Mouse (Mus musculus) E14TG2a.4 (cell line): ENCODE results near the gene Mcam.

Experiments used
- H3K27me3 ChIP-seq: 2 replicates; pipeline ENCODE4 v1.6.1; 2014; ENCODE audit warnings: low read length, control low read depth; ENCODE audit not compliant: insufficient read depth
- H3K36me3 ChIP-seq: 2 replicates; pipeline ENCODE4 v1.6.1; 2014; ENCODE audit warnings: low read length, control low read depth; ENCODE audit not compliant: insufficient read depth
- H3K4me1 ChIP-seq: replicated peaks from 2 replicates; pipeline ENCODE4 v1.6.1; 2014; ENCODE audit warnings: low read depth, low read length, control low read depth
- H3K4me3 ChIP-seq: replicated peaks from 2 replicates; pipeline ENCODE4 v1.5.1; 2014; ENCODE audit warnings: mild to moderate bottlenecking, low read length
- H3K9me3 ChIP-seq: 2 replicates; pipeline ENCODE4 v1.6.1; 2014; ENCODE audit warnings: low read length, control low read depth
- CTCF ChIP-seq: conservative IDR thresholded peaks from 2 replicates; pipeline ENCODE4 v1.5.1; 2014; ENCODE audit warnings: low read length
- NANOG ChIP-seq: IDR thresholded peaks from 2 replicates; pipeline ENCODE4 v1.6.1; 2014; ENCODE audit warnings: borderline replicate concordance, low read length, mixed read lengths
- POU5F1 ChIP-seq: IDR thresholded peaks from 2 replicates; pipeline ENCODE4 v1.6.1; 2014; ENCODE audit warnings: low read length, borderline replicate concordance

Gene Mcam

DNA sequence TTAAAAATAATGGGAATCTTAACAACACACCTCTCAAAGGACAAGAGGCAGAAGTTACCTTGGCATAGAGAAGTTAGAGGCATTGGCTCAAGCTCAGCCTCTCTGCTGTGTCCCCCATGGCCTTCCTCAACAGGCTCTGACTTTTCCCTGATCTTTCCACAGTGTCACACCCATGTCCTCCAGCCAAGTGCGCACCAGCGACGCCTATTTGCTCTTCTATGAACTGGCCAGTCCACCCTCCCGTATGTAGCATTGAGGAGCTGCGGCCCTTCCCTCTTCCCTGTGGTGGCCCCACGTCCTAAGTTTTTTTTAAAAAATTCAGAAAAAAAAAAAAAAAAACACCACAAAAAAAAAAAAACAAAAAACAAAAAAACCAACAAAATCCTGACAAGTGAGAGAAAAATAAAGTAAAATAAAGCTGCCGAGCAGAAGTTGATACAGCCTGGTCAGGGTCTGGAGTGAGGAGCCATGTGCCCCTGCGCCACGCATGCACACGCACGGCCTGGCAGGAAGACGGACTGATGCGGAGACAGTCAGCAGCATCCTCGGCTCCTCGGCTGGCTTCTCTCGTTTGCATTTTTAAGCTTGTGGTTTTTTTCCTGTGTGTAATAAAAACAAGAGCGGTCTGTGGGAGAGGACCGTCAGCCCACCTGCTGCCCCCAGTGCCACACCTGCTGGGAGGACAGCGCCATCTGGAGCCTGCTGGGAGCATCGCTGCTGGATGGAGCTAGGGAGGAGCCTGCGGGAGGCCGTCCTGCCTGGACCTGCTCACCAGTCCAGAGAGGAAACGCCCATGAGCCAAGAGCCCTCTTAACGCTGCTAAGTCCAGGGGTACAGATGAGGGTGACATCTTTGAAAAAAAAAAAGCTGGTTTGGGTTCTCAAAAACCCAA, 40.4 kb upstream of the Mcam start:
- no peak overlapping the region for H3K4me3 ChIP-seq
- H3K36me3 ChIP-seq = peaks cover 34% of the 10 kb centered on the region
- TF ChIP-seq CTCF = peak; percentile 86
- TF ChIP-seq POU5F1 = no peak
- H3K4me1 ChIP-seq = peaks cover 64% of the 10 kb centered on the region
- 0 out of 2 replicates have a peak, but pooled peaks cover 6% of the 10 kb centered on the region for H3K27me3 ChIP-seq
- no peaks in the 10 kb centered on the region for H3K9me3 ChIP-seq

DNA sequence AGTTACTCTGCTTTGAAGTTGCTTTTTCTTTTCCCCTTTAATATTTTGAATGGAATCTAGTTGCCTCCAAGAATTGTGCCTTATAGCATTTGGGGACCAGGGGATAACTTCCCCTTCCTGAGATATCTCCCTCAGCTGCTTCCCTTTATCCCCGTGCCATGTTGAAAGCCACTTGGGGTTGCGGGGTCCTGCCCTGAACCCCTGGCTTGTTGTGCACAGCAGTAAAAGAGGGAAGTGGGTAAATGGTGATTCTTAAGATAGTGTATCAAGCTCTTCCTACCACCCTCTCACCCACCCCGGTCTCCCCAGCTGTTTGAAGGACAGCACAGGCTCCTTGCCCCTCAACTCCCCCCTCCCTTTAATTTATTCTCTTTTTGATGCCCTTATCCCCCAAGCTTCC, 39.5 kb upstream of the Mcam start:
- H3K4me1 ChIP-seq = peaks cover 56% of the 10 kb centered on the region
- TF ChIP-seq POU5F1 (no peak), CTCF (no peak), NANOG (no peak)
- H3K36me3 ChIP-seq = peaks cover 34% of the 10 kb centered on the region
- no peaks in the 10 kb centered on the region for H3K27me3 ChIP-seq
- no peak overlapping the region for H3K4me3 ChIP-seq
- no peaks in the 10 kb centered on the region for H3K9me3 ChIP-seq

DNA sequence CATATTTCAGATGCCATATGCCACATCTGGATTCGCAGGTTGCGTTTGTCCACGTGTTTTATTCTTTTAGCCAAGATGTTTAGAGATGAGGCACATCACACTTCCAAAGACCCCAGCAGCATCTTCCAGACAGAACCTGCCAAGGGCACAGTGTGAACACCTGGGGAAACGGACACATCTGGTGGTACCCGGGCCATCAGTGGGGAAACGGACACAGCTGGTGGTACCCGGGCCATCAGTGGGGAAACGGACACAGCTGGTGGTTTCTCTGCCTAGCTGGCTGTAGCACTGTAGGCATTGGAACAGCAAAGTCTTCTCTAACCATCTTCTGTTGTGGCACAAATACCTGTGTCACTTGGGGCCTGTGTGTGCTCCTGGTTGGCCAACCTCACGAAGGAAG, 38.5 kb upstream of the Mcam start:
- TF ChIP-seq NANOG (no peak), CTCF (no peak), POU5F1 (no peak)
- H3K9me3 ChIP-seq = no peaks in the 10 kb centered on the region

DNA sequence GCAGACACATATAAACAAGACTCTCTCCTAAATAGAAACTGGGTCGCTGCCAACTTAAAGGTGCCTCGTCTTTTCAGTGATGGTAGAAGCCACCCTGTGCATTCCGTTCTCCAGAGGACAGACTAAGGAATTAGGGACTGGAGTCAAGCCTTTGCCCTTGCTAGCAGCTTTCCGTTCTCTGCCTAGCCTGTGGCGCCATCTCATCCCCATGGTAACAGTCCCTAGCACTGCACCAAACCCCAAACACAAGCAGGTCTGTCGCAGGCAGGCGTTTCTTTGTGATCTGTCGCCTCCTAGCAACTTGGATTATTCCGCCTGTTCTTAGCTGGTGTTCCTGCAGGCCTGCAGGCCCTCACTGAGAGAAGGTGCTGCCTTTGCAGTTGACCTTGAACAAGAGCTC, 37.7 kb upstream of the Mcam start:
- H3K9me3 ChIP-seq = no peaks in the 10 kb centered on the region
- peaks cover 51% of the 10 kb centered on the region for H3K4me1 ChIP-seq
- peaks cover 25% of the 10 kb centered on the region for H3K36me3 ChIP-seq
- TF ChIP-seq POU5F1 = no peak
- no peak for TF ChIP-seq NANOG
- no peaks in the 10 kb centered on the region for H3K27me3 ChIP-seq
- no peak overlapping the region for H3K4me3 ChIP-seq

More for the DNA sequence above, 38.5 kb upstream of the Mcam start:
- no peak overlapping the region for H3K4me3 ChIP-seq
- H3K36me3 ChIP-seq = peaks cover 33% of the 10 kb centered on the region
- H3K27me3 ChIP-seq = no peaks in the 10 kb centered on the region
- peaks cover 51% of the 10 kb centered on the region for H3K4me1 ChIP-seq

DNA sequence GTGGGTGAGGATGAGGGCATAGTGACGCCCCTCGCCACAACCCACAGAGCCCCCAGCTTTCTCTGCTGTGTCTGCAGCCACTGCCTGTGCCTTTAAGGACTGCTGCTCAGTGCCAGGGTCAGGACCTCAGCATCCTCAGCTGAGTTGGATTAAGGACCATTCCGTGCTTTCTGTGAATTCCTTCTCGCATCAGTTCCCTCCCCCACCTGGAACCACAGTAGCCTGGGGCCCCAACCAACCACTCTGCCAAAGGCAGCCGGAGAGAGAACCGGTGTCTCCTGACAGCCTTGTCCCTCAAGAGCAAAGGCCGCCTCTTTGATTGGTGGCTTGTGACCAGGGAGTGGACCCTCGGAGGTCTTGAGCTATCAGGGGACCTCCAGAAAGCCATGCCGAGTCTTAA, 32.8 kb upstream of the Mcam start, which contains the start of gene Mfrp:
Gene Mfrp (plus strand): TSS at position 240 of the 400 bp plus-strand sequence.
- Histone ChIP-seq H3K4me1 (peaks cover 37% of the 10 kb centered on the region), H3K27me3 (no peaks in the 10 kb centered on the region), H3K9me3 (no peaks in the 10 kb centered on the region), H3K4me3 (no peak within 1 kb of the TSS; the same call in 1 of the 2 replicates), H3K36me3 (peaks cover 23% of the 10 kb centered on the region)
- TF ChIP-seq CTCF (no peak), POU5F1 (no peak), NANOG (no peak)

DNA sequence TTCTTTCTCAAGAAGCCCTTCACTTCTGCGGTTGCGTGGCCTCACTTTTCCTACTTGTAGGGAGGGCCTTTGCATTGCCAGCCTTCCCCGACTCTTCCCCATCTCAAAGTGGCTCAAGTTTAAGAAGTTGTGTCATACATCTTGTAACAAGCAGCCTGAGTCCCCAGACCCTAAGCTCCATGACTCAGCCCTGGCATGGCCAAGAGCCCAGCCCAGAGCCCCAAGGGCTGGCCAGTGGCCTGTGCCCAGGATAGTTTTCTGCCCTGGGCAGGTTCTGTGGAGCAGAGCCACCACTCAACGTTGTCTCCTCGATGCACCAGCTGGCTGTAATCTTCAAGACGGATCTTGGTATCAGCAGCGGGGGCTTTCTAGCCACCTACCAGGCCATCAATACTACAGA, 29.4 kb upstream of the Mcam start:
- Histone ChIP-seq H3K4me1 (peaks cover 55% of the 10 kb centered on the region), H3K9me3 (no peaks in the 10 kb centered on the region), H3K27me3 (no peaks in the 10 kb centered on the region), H3K4me3 (no peak overlapping the region), H3K36me3 (peaks cover 44% of the 10 kb centered on the region)
- no peak for TF ChIP-seq POU5F1
- TF ChIP-seq CTCF = no peak
- no peak for TF ChIP-seq NANOG

DNA sequence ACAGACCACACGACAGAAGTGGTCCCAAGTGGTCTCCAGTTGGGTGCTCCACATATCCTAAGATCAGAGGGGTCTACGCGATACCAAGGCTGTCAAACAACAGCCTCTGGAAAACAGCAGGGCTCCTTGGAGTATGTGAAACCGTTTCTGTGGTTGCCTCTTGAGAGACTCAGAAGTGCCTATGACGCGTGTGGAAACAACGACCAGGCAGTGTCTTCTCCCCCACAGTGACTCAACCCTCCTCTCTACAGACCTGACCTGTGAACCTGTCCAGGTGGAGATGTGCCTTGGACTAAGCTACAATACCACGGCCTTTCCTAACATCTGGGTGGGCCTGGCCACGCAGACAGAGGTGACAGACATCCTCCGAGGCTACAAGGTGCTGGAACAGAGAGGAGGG, 28.5 kb upstream of the Mcam start:
- Histone ChIP-seq H3K4me1 (peaks cover 60% of the 10 kb centered on the region), H3K4me3 (no peak overlapping the region), H3K9me3 (no peaks in the 10 kb centered on the region), H3K36me3 (peaks cover 51% of the 10 kb centered on the region), H3K27me3 (no peaks in the 10 kb centered on the region)
- TF ChIP-seq POU5F1 = no peak
- no peak for TF ChIP-seq NANOG
- no peak for TF ChIP-seq CTCF

DNA sequence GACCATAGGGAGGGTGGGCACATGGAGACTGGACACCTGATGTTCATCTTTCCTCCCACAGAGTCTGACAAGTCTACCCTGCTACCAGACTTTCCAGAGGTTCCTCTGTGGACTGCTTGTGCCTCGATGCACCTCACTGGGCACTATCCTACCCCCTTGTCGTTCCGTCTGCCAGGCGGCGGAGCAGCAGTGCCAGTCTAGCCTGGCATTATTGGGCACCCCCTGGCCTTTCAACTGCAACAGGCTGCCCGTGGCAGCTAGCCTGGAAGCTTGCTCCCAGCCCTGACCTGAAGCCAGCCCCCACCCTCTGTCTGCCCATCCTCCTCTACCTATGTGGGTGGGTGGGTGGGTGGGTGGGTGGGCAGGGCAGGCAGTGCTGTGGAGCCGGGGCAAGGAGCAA, 28.1 kb upstream of the Mcam start:
- no peaks in the 10 kb centered on the region for H3K9me3 ChIP-seq
- peaks cover 51% of the 10 kb centered on the region for H3K36me3 ChIP-seq
- peaks cover 60% of the 10 kb centered on the region for H3K4me1 ChIP-seq
- no peak overlapping the region for H3K4me3 ChIP-seq
- H3K27me3 ChIP-seq = no peaks in the 10 kb centered on the region
- TF ChIP-seq POU5F1 (no peak), NANOG (no peak), CTCF (no peak)

DNA sequence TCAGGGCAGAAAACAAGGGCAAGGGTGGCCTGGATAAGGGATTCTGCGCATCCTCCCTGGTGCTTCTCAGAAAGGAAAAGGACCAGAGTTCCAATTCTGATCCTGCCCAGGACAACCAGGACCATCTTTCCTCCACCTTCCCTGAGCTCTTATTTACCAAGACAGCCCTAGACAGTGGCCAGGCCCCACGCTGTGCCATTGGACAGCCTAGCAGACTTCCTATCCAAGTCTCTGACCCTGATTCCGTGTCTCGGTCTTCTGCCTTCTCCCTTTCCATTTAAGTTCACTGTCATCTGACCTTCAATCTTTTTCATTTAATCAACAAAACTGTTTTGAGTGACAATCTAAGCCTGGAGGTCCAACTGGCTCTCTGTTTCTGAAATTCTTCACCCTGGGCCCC, 27.7 kb upstream of the Mcam start:
- Histone ChIP-seq H3K27me3 (no peaks in the 10 kb centered on the region), H3K4me1 (peaks cover 56% of the 10 kb centered on the region), H3K9me3 (no peaks in the 10 kb centered on the region), H3K36me3 (peaks cover 51% of the 10 kb centered on the region), H3K4me3 (no peak overlapping the region)
- TF ChIP-seq CTCF (no peak), POU5F1 (no peak), NANOG (no peak)
